Mouse (Mus musculus): ENCODE data around the gene Tmem14c.
"Not testable (repeated sequence)": the region's sequence is repeated elsewhere in the genome, so short reads cannot be mapped to it uniquely, and the experiment has no call there.

The Tmem14c gene

GRCm38 (mm10) chr13:41015829-41016634 lies at the start of gene Tmem14c:
Tmem14c (plus strand) TSS chr13:41016292.
- DNase-seq (ENCODE audit: low spot score in 2 of 2) = peak; percentile 89 to 93

GRCm38 (mm10) chr13:40967609-40968008 lies 48.5 kb upstream of the Tmem14c start:
- DNase-seq (ENCODE audit: low spot score in 2 of 2) = no peak

GRCm38 (mm10) chr13:40968564-40968963 lies 47.5 kb upstream of the Tmem14c start:
- no peak for DNase-seq (ENCODE audit: low spot score in 2 of 2)

GRCm38 (mm10) chr13:40969761-40970390 lies 46.2 kb upstream of the Tmem14c start:
- DNase-seq (ENCODE audit: low spot score in 2 of 2) = no peak

- no peak for DNase-seq (ENCODE audit: low spot score in 2 of 2)
Measured at GRCm38 (mm10) chr13:40971261-40971660, 44.8 kb upstream of the Tmem14c start.

GRCm38 (mm10) chr13:40971831-40972230 lies 44.3 kb upstream of the Tmem14c start:
- DNase-seq (ENCODE audit: low spot score in 2 of 2) = no peak

GRCm38 (mm10) chr13:40972976-40973375 lies 43.1 kb upstream of the Tmem14c start:
- DNase-seq (ENCODE audit: low spot score in 2 of 2) = no peak

GRCm38 (mm10) chr13:40977609-40978008 lies 38.5 kb upstream of the Tmem14c start:
- DNase-seq (ENCODE audit: low spot score in 2 of 2) = no peak

GRCm38 (mm10) chr13:40978652-40979051 lies 37.4 kb upstream of the Tmem14c start:
- DNase-seq (ENCODE audit: low spot score in 2 of 2) = no peak

GRCm38 (mm10) chr13:40979321-40979720 lies 36.8 kb upstream of the Tmem14c start:
- DNase-seq (ENCODE audit: low spot score in 2 of 2) = no peak

GRCm38 (mm10) chr13:40982759-40983158 lies 33.3 kb upstream of the Tmem14c start:
- DNase-seq (ENCODE audit: low spot score in 2 of 2) = no peak

GRCm38 (mm10) chr13:40986081-40986480 lies 30.0 kb upstream of the Tmem14c start:
- no peak for DNase-seq (ENCODE audit: low spot score in 2 of 2)

GRCm38 (mm10) chr13:40987608-40988303 lies 28.3 kb upstream of the Tmem14c start:
- DNase-seq (ENCODE audit: low spot score in 2 of 2) = not testable (repeated sequence)

GRCm38 (mm10) chr13:40988418-40988817 lies 27.7 kb upstream of the Tmem14c start:
- no peak for DNase-seq (ENCODE audit: low spot score in 2 of 2)

- DNase-seq (ENCODE audit: low spot score in 2 of 2) = no peak
Measured at GRCm38 (mm10) chr13:40994487-40995263, 21.4 kb upstream of the Tmem14c start.

- DNase-seq (ENCODE audit: low spot score in 2 of 2) = not testable (repeated sequence)
Measured at GRCm38 (mm10) chr13:40998537-40998936, 17.6 kb upstream of the Tmem14c start.

GRCm38 (mm10) chr13:41000140-41000925 lies 15.8 kb upstream of the Tmem14c start:
- DNase-seq (ENCODE audit: low spot score in 2 of 2) = peak; percentile 34 to 42

GRCm38 (mm10) chr13:41000926-41001639 lies 15.0 kb upstream of the Tmem14c start, which contains the start of gene Pak1ip1:
Pak1ip1 (plus strand) TSS chr13:41001023.
- DNase-seq (ENCODE audit: low spot score in 2 of 2) = peak; percentile 87 to 92

- no peak for DNase-seq (ENCODE audit: low spot score in 2 of 2)
Measured at GRCm38 (mm10) chr13:41002001-41002400, 14.1 kb upstream of the Tmem14c start.

- no peak for DNase-seq (ENCODE audit: low spot score in 2 of 2)
Measured at GRCm38 (mm10) chr13:41006244-41006643, 9.8 kb upstream of the Tmem14c start.

Measured in frontal cortex, postnatal 10 days (tissue).